Mouse (Mus musculus) erythroblast, embryonic 14.5 days (primary cell): Measurements from ENCODE around the gene Slc25a31. TPM values are rescaled to one million over a fixed set of nuclear protein-coding genes. Genes with fewer than 3 reads are reported as not detected.

Experiments used
- H3K27me3 ChIP-seq: 2 replicates; pipeline ENCODE4 v1.6.1; 2012; ENCODE audit warnings: inconsistent platforms; ENCODE audit not compliant: control insufficient read depth
- H3K36me3 ChIP-seq: 2 replicates; pipeline ENCODE4 v1.6.1; 2012; ENCODE audit warnings: mild to moderate bottlenecking, inconsistent platforms; ENCODE audit not compliant: control insufficient read depth
- H3K4me1 ChIP-seq: 2 replicates; pipeline ENCODE4 v1.6.1; 2012; ENCODE audit warnings: inconsistent platforms; ENCODE audit not compliant: control insufficient read depth
- H3K4me3 ChIP-seq: replicated peaks from 2 replicates; pipeline ENCODE3; 2012; ENCODE audit warnings: moderate library complexity, mild to moderate bottlenecking, inconsistent platforms
- H3K9me3 ChIP-seq: 2 replicates; pipeline ENCODE4 v1.6.1; 2012; ENCODE audit warnings: low read length, inconsistent platforms, mixed read lengths; ENCODE audit not compliant: control insufficient read depth
- GATA1 ChIP-seq: IDR thresholded peaks from 2 replicates; pipeline ENCODE4 v1.6.1; 2012; ENCODE audit warnings: low read length, inconsistent platforms, mixed read lengths
- TAL1 ChIP-seq: IDR thresholded peaks from 3 replicates; pipeline ENCODE4 v1.6.1; 2012; ENCODE audit warnings: low read length, inconsistent platforms, mixed read lengths
- polyA plus RNA-seq: library from polyadenylated mRNA; stranded (reverse); fragments of >175 nt; gene quantifications from 2 replicates; pipeline ENCODE4 v1.2.3, GENCODE M21; 2012

Slc25a31 gene
- polyA plus RNA-seq = not detected in 2 replicates

DNA sequence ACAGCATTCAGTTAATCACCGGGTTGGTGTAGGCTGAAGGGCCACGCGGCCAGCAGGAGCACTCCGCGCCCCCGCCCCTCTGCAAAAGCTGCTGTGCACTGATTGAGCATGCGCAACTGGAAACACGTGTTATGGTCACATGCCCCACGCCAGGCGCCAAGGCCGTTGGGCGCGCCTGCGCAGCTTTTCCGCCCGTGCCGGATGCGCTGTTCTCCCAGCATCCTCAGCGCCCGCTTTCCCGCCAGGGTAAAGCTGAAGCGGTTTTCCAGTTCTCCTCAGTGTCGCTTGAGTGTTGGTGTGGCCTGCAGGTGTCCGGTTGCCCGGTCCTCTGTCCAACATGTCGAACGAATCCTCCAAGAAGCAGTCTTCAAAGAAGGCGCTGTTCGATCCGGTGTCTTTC, at the start of gene Slc25a31:
Gene Slc25a31 (plus strand): TSS at position 201 of the 400 bp plus-strand sequence.
- H3K36me3 ChIP-seq = no peaks in the 10 kb centered on the region
- no peaks in the 10 kb centered on the region for H3K27me3 ChIP-seq
- TF ChIP-seq TAL1 = no peak
- no peak for TF ChIP-seq GATA1
- peaks cover 7% of the 10 kb centered on the region; the same call in 1 of the 2 replicates for H3K9me3 ChIP-seq
- H3K4me3 ChIP-seq = no peak within 1 kb of the TSS
- no peaks in the 10 kb centered on the region for H3K4me1 ChIP-seq

DNA sequence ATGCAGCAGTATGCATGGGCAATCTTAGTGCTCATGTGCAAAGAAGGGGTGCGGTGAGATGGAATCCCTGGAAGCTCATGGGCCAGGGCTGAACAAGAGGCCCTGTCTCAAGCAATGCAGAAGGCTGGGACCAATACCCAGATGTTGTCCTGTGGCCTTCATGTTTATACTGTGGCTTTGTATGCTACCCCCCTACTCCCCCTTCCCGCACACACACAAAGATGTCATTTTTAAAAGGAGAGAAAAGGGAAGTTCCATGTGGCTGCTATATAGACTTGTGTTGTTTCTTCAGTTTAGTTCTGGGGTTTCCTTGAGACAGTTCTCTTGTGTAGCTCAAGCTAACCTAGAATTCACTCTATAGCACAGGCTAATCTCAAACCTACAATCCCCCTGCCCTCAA, 48.4 kb upstream of the Slc25a31 start:
- H3K4me3 ChIP-seq = no peak overlapping the region
- no peak for TF ChIP-seq TAL1
- no peak for TF ChIP-seq GATA1
- H3K4me1 ChIP-seq = no peaks in the 10 kb centered on the region
- H3K27me3 ChIP-seq = no peaks in the 10 kb centered on the region
- no peaks in the 10 kb centered on the region for H3K9me3 ChIP-seq
- no peaks in the 10 kb centered on the region; the same call in 1 of the 2 replicates for H3K36me3 ChIP-seq

DNA sequence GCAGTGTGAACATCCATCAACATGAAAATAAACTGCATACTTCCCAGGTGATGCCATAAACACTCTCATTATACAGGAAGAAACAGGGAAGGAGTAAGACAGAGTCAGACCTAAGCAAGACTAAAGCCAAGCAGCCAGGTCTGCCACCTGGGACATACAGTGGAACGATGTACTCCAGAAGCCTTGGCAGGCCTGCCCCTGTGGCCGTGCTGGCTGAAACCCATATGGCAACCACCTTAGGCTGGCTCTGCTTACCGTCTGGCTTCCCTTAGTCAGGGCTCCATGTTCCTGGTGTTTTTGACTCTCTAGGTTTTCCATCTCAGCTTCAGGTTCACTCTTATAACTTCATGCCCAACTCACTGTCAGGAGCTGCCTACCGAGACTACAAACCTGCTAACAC, 42.5 kb upstream of the Slc25a31 start:
- no peak for TF ChIP-seq GATA1
- Histone ChIP-seq H3K4me3 (no peak overlapping the region), H3K27me3 (no peaks in the 10 kb centered on the region), H3K9me3 (no peaks in the 10 kb centered on the region), H3K36me3 (no peaks in the 10 kb centered on the region; the same call in 1 of the 2 replicates), H3K4me1 (peaks cover 4% of the 10 kb centered on the region)

DNA sequence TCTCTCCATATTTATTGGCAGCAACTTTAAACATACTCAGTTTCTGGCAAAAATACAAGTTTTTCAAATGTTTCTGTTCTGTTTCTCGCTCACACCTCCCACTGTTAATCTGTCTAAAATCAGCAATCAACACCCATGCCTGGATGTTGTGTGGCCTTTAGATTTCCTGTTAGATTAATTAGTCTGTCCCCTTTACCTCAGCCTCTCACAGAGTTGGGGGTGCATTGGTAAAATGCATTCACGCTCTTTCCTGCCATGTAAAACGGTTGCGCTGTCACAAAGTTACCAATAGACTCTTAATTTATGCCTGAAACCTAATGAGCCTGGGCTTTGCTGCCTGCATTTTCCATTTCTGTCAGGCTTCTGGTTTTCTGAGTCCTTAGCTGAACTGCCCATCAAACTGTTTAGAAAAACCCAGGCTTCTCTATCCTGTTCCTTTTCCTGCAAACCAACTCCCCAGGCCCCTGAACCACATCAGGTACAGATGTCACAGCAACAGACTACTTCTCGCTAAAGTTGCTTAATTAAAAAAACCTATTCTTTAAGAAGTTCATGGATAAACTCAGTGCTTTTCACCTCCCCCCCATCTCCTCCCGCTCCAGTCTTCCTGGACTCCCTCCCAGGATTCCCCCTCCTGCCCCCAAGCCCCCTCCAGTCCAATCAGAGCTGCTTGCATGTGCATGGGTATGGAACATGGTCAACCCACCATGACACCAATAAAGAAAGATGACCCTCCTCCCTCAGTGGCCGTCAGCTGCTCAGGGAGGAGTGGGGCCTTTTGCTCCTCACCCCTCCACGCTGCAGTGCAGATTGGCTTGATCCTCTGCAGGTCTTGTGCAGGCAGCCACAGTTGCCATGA, 41.6 kb upstream of the Slc25a31 start:
- Histone ChIP-seq H3K9me3 (no peaks in the 10 kb centered on the region), H3K36me3 (no peaks in the 10 kb centered on the region; the same call in 1 of the 2 replicates), H3K27me3 (no peaks in the 10 kb centered on the region), H3K4me3 (no peak overlapping the region), H3K4me1 (peaks cover 4% of the 10 kb centered on the region)
- TF ChIP-seq TAL1 (no peak), GATA1 (no peak)

DNA sequence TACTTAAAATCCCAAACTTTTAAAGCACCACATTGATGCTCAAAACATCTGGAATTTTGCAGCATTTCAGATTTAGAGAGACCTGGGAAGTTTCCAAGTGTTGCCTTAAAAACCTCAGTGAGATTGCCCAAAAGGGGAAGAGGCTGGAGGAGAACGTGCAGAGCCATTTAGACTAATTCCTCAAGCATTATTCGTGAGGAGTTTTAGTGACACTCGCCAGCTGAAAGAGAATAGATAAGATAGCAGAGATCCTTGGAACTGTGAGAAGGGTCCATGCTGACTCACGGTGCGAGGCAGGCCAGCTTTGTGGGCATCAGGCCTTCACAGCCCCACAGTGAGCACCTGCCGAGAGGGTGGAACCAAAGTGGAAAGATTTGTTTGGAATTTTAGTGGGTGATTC, 39.8 kb upstream of the Slc25a31 start:
- H3K27me3 ChIP-seq = no peaks in the 10 kb centered on the region
- no peaks in the 10 kb centered on the region; the same call in 1 of the 2 replicates for H3K36me3 ChIP-seq
- H3K4me1 ChIP-seq = peaks cover 4% of the 10 kb centered on the region
- TF ChIP-seq GATA1 (no peak), TAL1 (no peak)
- H3K4me3 ChIP-seq = no peak overlapping the region
- no peaks in the 10 kb centered on the region for H3K9me3 ChIP-seq

DNA sequence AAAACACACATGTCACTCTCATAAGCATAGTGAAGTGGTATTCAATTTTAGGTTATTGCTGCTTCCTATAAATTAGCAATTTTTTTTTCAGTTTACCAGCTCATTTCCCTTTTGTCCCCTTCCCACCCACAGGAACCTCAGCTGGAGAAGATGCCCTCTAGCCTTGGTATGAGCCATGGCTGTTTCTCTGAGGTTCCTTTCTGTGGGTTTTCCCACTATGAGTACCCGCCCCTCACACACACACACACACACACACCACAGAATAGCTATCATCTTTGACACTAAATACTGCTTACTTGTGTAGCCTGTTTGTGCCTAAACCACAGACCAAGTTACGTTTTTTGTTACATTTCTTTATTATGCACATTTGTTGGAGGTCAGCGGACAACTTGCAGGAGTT, 39.3 kb upstream of the Slc25a31 start:
- Histone ChIP-seq H3K27me3 (no peaks in the 10 kb centered on the region), H3K36me3 (no peaks in the 10 kb centered on the region; the same call in 1 of the 2 replicates), H3K4me1 (peaks cover 4% of the 10 kb centered on the region), H3K4me3 (no peak overlapping the region), H3K9me3 (no peaks in the 10 kb centered on the region)
- no peak for TF ChIP-seq TAL1
- TF ChIP-seq GATA1 = no peak

DNA sequence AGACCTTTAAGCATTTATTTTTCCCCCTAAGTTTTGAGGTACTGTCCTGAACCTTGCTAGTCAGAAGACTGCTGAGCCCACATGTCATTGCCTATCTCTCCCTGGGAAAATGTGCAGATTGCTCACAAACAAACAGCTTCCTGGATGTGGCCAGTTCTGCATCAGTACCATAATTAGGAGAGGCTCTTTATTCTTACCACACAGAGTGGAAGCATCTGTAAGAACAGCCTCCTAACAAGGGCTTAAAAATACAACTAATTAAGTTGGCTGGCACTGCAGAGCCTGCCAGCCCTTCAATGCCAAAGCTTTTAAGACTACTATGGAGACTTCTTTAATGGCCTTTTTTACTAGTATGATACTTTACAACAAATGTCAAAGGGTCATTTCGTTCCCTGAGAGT, 35.1 kb upstream of the Slc25a31 start:
- Histone ChIP-seq H3K27me3 (no peaks in the 10 kb centered on the region), H3K4me1 (peaks cover 4% of the 10 kb centered on the region), H3K9me3 (no peaks in the 10 kb centered on the region), H3K4me3 (no peak overlapping the region), H3K36me3 (no peaks in the 10 kb centered on the region)
- no peak for TF ChIP-seq TAL1
- TF ChIP-seq GATA1 = no peak

DNA sequence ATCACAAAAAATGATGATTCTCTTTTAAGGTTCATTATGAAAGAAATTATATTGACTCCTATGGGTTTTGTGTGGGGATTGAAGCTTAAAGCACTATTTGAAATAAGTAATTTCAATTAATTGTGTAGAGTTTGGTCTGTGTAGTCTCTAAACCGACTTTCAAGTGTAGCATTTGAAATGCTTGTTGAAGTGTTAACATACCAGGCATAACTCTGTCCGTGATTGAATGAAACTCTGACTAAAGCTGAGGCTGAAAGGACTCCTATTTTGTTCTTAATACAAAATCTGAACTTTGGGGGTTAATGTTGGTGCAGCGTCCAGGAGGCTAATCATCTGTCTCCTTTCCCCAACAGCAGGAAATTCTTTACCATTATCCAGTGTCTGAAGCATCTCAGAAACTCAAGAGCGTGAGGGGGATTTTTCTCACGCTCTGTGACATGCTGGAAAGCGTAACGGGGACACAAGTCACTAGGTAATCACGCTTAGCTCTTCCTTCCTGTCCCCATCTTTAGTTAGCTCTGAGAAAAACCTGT, 33.7 kb upstream of the Slc25a31 start:
- Histone ChIP-seq H3K4me1 (no peaks in the 10 kb centered on the region), H3K9me3 (no peaks in the 10 kb centered on the region), H3K36me3 (no peaks in the 10 kb centered on the region), H3K4me3 (no peak overlapping the region), H3K27me3 (no peaks in the 10 kb centered on the region)
- TF ChIP-seq GATA1 = no peak

DNA sequence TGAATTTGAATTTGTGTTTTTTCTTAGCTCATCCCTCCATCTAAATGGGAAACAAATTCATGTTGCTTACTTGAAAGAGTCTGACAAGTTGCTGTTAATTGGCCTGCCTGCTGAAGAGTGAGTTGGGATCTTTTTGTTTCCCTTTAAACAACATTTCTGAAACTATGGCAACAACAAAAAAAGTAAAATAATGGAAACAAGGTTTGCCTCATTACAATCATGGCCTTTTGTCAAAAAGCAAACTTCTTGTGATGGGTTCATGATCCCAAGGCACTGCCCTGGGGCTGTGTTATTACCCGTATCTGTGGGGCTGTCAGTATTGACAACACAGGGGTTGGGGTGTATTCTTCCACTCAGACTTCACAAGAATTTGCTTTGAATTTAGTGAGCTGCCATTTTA, 29.8 kb upstream of the Slc25a31 start:
- Histone ChIP-seq H3K36me3 (no peaks in the 10 kb centered on the region), H3K4me1 (no peaks in the 10 kb centered on the region), H3K27me3 (no peaks in the 10 kb centered on the region), H3K4me3 (no peak overlapping the region), H3K9me3 (no peaks in the 10 kb centered on the region)
- TF ChIP-seq GATA1 = no peak
- no peak for TF ChIP-seq TAL1
